Mouse (Mus musculus) layer of hippocampus, adult 8-10 months (tissue): ENCODE results near the gene Chrm3. TPM values are rescaled to one million over a fixed set of nuclear protein-coding genes. Genes with fewer than 3 reads are reported as not detected.

Experiments used
- microRNA-seq, 2 experiments: library from miRNA; unstranded; fragments of <30 nt; microRNA quantifications; one replicate each; pipeline ENCODE4 v1.2.0; 2022
- total RNA-seq, 4 experiments: library from RNA; stranded (reverse); gene quantifications; 2 replicates each; pipeline ENCODE4 v1.2.4; 2022

Chrm3 gene
- total RNA-seq, 4 experiments from 2014 or later, result 40.5 to 55.7 (median 45.6) TPM

Small RNA genes lying within 50 kb of the gene (microRNA-seq; reads per million reads assigned to microRNA genes)
- 0 reads per million in 2 experiments for gene Gm24187
